Mouse (Mus musculus) olfactory bulb, adult 2 months (tissue): ENCODE data around the gene 1600014C23Rik. TPM values are rescaled to one million over a fixed set of nuclear protein-coding genes. Genes with fewer than 3 reads are reported as not detected.
A peak's percentile ranks its signal among the peaks of the same experiment; 100 is the strongest.

Experiments used
- H3K27ac ChIP-seq: fragments of 200-500 bp; 2 replicates; pipeline ENCODE4 v1.5.1; 2012; ENCODE audit warnings: low read depth, low read length; ENCODE audit not compliant: insufficient read depth
- H3K4me1 ChIP-seq: fragments of 200-500 bp; 2 replicates; pipeline ENCODE4 v1.6.1; 2012; ENCODE audit warnings: low read length; ENCODE audit not compliant: control insufficient read depth, insufficient read depth
- H3K4me3 ChIP-seq: fragments of 200-500 bp; 2 replicates; pipeline ENCODE4 v1.5.1; 2012; ENCODE audit warnings: mild to moderate bottlenecking, low read depth, low read length, moderate library complexity; ENCODE audit not compliant: insufficient read depth
- CTCF ChIP-seq: fragments of 200-500 bp; IDR thresholded peaks from 2 replicates; pipeline ENCODE4 v1.5.1; 2012; ENCODE audit warnings: low read depth, mild to moderate bottlenecking, low read length, moderate library complexity; ENCODE audit not compliant: insufficient read depth
- POLR2A ChIP-seq: fragments of 200-500 bp; IDR thresholded peaks from 2 replicates; pipeline ENCODE4 v1.6.1; 2012; ENCODE audit warnings: mild to moderate bottlenecking, low read depth, low read length, moderate library complexity; ENCODE audit not compliant: insufficient read depth
- WGBS: fragments of 180-500 bp; shearing (Covaris S2); methylation state at CpG from one replicate; pipeline ENCODE4 v1.1.7; 2018; 5-methylcytosine and 5-hydroxymethylcytosine counted together
- polyA plus RNA-seq: library from polyadenylated mRNA; stranded (reverse); fragments of >200 nt; gene quantifications from 2 replicates; pipeline ENCODE4 v1.2.4, GENCODE M21; 2012; ENCODE audit warnings: low replicate concordance; ENCODE audit not compliant: missing spikeins, insufficient read depth, insufficient read length

The 1600014C23Rik gene
- polyA plus RNA-seq, 1 experiment: not detected

DNA sequence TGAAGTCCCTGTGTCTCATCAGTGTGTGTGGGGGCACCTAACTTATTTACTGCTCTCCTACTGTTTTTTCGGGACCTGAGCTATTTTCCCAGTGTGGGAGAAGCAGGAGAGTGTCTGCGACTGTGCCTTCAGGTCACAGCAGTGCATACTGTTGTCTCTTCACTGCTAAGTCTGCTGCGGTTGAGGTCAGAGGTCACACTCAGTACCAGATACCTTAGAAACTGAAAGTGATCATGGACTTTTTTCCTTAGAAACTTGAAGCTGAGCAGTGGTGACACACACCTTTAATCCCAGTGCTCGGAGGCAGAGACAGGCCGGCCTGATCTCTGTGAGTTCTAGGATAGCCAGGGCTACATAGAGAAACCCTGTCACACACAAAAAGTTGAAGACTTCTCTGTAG lies 41.5 kb downstream of the 1600014C23Rik start:
- no peak for TF ChIP-seq POLR2A
- TF ChIP-seq CTCF: no peak
- Histone ChIP-seq H3K27ac (no peak overlapping the region), H3K4me1 (peaks cover 12% of the 10 kb centered on the region), H3K4me3 (no peak overlapping the region)
- WGBS: 89% methylated on average over 5 of the region's 5 CpGs

DNA sequence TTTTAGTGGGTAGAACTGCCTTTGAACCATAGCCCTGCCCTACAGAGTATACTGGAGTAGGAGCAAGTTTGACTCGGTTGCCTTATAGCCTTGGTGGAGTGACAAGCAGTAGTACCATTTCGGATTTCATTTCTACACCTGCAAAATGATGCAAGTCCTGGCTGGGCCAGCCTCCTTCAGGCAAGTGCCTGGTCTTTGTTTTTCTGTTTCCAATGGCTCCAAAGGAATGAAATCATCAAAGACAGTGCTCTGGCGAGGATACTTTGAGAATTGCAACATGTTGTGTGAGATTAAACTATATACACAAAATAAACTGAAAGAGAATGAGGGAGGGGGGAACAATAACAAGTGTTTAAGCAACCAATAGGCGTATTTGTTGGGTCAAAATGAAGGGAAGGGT lies 43.6 kb downstream of the 1600014C23Rik start:
- Histone ChIP-seq H3K4me3 (no peak overlapping the region), H3K27ac (no peak overlapping the region), H3K4me1 (peaks cover 11% of the 10 kb centered on the region)
- TF ChIP-seq CTCF (no peak), POLR2A (no peak)
- 90% methylated on average over 4 of the region's 4 CpGs for WGBS

GRCm38 (mm10) chr17:45689120-45689519 lies 44.5 kb downstream of the 1600014C23Rik start:
- TF ChIP-seq POLR2A: no peak
- no peak for TF ChIP-seq CTCF
- H3K4me3 ChIP-seq: no peak overlapping the region
- H3K4me1 ChIP-seq: peaks cover 14% of the 10 kb centered on the region
- no peak overlapping the region for H3K27ac ChIP-seq
- WGBS: 92% methylated on average over 9 of the region's 9 CpGs

DNA sequence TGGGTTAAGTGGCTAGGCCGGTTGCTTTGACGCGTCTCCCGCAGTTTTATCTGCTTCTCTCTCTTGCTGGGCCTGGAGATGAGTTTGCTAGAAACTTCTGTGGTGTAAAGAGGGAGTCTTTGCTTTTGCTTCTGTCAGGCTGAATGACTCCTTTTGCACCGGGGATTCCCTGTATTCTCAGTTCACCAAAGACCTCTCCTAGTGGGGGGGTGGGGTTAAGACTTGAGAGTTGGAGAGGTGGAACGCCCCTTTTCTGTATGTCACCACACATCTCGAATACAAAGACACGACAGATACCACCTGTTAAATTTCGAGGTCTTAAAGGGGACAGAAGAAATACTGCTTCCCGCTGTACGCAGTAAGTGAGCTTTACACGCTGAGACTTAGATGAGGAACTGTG lies 46.9 kb downstream of the 1600014C23Rik start, which contains the start of gene Tmem63b:
Gene Tmem63b (minus strand): TSS at position 190 of the 400 bp plus-strand sequence.
- no peak for TF ChIP-seq POLR2A
- no peak for TF ChIP-seq CTCF
- 5% methylated on average over 12 of the region's 12 CpGs for whole genome bisulfite sequencing
- H3K27ac ChIP-seq: peak within 1 kb of the TSS; percentile 75
- H3K4me3 ChIP-seq: peak within 1 kb of the TSS; percentile 95
- peaks cover 18% of the 10 kb centered on the region for H3K4me1 ChIP-seq

DNA sequence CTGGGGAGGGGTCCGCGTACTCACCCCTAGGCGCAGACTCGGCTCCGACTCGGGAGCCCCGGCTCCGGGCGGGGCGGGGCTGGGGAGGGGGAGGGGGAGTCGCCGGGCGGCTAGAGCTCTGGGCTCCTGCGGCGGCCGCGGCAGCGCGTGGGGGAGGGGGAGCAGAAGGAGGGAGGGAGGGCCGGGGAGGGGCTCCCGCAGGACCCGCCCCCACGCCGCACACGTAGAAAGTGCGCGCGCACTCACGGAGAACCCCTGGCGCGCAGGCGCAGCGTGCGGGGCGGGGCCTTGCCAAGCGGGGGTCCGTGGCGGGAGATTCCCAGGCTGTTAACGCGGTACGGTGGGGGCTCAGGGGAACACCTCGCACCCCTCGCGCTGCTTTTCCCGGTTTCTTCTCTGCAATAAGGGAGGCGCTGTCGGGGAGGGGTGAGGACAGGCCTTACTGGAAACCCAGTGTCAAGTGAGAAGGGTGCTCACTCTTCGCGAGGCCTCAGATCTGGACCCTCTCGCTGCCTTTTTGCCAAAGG lies 47.5 kb downstream of the 1600014C23Rik start, which contains the start of gene Mrpl14:
Gene Mrpl14 (plus strand): TSS at position 230 of the 527 bp plus-strand sequence.
- TF ChIP-seq CTCF (no peak), POLR2A (peak; percentile 64)
- H3K4me1 ChIP-seq: peaks cover 18% of the 10 kb centered on the region
- H3K27ac ChIP-seq: peak within 1 kb of the TSS; percentile 75
- H3K4me3 ChIP-seq: peak within 1 kb of the TSS; percentile 95
- 1% methylated on average over 47 of the region's 50 CpGs for WGBS

DNA sequence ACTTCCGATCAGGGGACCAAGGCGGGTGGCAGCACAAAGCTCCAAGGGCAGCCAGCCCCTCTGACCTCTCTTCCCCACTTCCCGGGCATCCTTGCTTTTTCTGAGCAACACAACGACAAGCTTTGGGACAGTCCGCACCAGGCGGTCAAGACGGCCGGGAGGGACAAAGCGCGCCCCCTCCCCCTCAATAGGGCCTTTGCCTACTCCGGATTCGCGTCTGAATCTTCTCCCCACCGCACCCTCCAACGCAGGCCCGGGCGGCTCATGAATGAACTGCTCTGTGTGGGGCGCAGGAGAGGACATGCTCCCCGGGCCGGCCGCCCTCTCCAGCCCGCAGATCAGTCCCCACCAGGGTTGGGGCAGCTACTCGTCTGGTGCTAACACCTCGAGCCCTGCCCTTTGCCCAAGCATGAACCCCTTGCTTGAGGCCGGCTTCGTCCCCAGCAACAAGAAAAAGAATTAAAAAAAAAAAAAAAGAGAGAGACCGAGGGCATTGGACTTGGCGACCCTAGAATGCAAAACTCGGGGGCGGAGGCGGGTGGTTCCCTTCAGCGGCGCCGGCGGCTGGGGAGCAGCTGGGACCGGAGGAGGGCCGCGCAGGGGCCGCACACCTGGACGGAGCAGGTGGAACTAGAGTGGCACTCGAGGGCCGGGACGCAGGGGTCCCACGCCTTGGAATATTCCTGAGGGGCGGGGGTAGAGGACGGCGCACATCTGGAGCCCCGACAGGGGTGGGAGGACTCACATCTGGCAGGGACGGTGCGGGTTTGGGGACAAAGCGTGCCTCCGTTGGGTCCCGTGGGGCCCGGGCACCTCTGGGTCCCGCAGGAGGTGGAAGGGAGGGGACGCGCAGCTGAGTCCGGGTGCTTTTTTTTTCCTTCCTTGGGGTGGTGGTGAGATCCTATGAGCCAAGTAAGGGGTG lies 48.2 kb downstream of the 1600014C23Rik start:
- Histone ChIP-seq H3K4me3 (peak overlapping the region; percentile 95), H3K4me1 (peaks cover 24% of the 10 kb centered on the region), H3K27ac (peak overlapping the region; percentile 75)
- under 1% methylated on average over 58 of the region's 58 CpGs for WGBS
- TF ChIP-seq CTCF (no peak), POLR2A (no peak)

GRCm38 (mm10) chr17:45684667-45685131 lies 48.9 kb downstream of the 1600014C23Rik start:
- Histone ChIP-seq H3K4me1 (peaks cover 26% of the 10 kb centered on the region), H3K27ac (peak overlapping the region; percentile 39), H3K4me3 (peak overlapping the region; percentile 95)
- 25% methylated on average over 14 of the region's 14 CpGs for WGBS
- TF ChIP-seq CTCF (no peak), POLR2A (no peak)

Other genes with a start within 250 kb of the 1600014C23Rik start
- not detected in 2 replicates for gene Aars2, start 227.0 kb downstream of the 1600014C23Rik start, polyA plus RNA-seq
- not detected in 2 replicates for gene Tcte1, start 210.4 kb downstream of the 1600014C23Rik start, polyA plus RNA-seq
- gene Tmem151b, start 184.2 kb downstream of the 1600014C23Rik start, polyA plus RNA-seq: 126 TPM in 1 of 2 replicates, not detected in the other
- gene Nfkbie, start 178.1 kb downstream of the 1600014C23Rik start, polyA plus RNA-seq: not detected in 2 replicates
- gene Slc35b2, start 170.0 kb downstream of the 1600014C23Rik start, polyA plus RNA-seq: not detected in 2 replicates
- gene Hsp90ab1, start 160.6 kb downstream of the 1600014C23Rik start, polyA plus RNA-seq: 1,037 and 1,562 TPM in 2 replicates
- not detected in 2 replicates for gene Slc29a1, start 134.2 kb downstream of the 1600014C23Rik start, polyA plus RNA-seq
- gene Mymx, start 131.7 kb downstream of the 1600014C23Rik start, polyA plus RNA-seq: not detected in 2 replicates
- not detected in 2 replicates for gene Capn11, start 74.5 kb downstream of the 1600014C23Rik start, polyA plus RNA-seq
- not detected in 2 replicates for gene Mrpl14, start 47.5 kb downstream of the 1600014C23Rik start, polyA plus RNA-seq
- gene Tmem63b, start 46.9 kb downstream of the 1600014C23Rik start, polyA plus RNA-seq: 179 TPM in 1 of 2 replicates, not detected in the other